Mouse (Mus musculus) mature B cell (primary cell): ENCODE results near the gene Gm20422.

Experiments
- in situ Hi-C: fragments of 300-500 bp; cut with MboI; formaldehyde crosslinking; loops from 2 replicates; pipeline ENCODE4 v1.14.3; 2019

Gm20422 gene

GRCm38 (mm10) chr8:69793666-69794065 is 19.0 kb upstream of the Gm20422 start:
- in situ Hi-C loops: no loop called here

GRCm38 (mm10) chr8:69791415-69792068 is 16.9 kb upstream of the Gm20422 start:
- in situ Hi-C loops: no loop called here

GRCm38 (mm10) chr8:69790773-69791367 is 16.2 kb upstream of the Gm20422 start, which contains the start of the genes Atp13a1 and Zfp866:
Atp13a1 (plus strand) TSS chr8:69791163.
Zfp866 (minus strand) TSS chr8:69791178.
- in situ Hi-C loops: no loop called here

GRCm38 (mm10) chr8:69790364-69790763 is 15.7 kb upstream of the Gm20422 start:
- in situ Hi-C loops: no loop called here

- in situ Hi-C loops: no loop called here
Measured at GRCm38 (mm10) chr8:69789731-69790130, 15.0 kb upstream of the Gm20422 start.

GRCm38 (mm10) chr8:69789105-69789504 is 14.4 kb upstream of the Gm20422 start:
- in situ Hi-C loops: no loop called here

- in situ Hi-C loops: no loop called here
Measured at GRCm38 (mm10) chr8:69777111-69777510, 2.4 kb upstream of the Gm20422 start.

GRCm38 (mm10) chr8:69775149-69775534 is 456 bp upstream of the Gm20422 start:
- in situ Hi-C loops: no loop called here

- in situ Hi-C loops: no loop called here
Measured at GRCm38 (mm10) chr8:69772106-69772505, 2.6 kb downstream of the Gm20422 start.

GRCm38 (mm10) chr8:69771221-69771620 is 3.5 kb downstream of the Gm20422 start:
- in situ Hi-C loops: no loop called here

- in situ Hi-C loops: no loop called here
Measured at GRCm38 (mm10) chr8:69761814-69762445, 12.8 kb downstream of the Gm20422 start.

GRCm38 (mm10) chr8:69758316-69758715 is 16.4 kb downstream of the Gm20422 start:
- in situ Hi-C loops: no loop called here

- in situ Hi-C loops: no loop called here
Measured at GRCm38 (mm10) chr8:69752437-69752836, 22.2 kb downstream of the Gm20422 start.

GRCm38 (mm10) chr8:69749544-69750454 is 24.9 kb downstream of the Gm20422 start, which contains the start of gene Zfp963:
Zfp963 (minus strand) TSS chr8:69749970.
- in situ Hi-C loops: no loop called here

- in situ Hi-C loops: no loop called here
Measured at GRCm38 (mm10) chr8:69741231-69741630, 33.5 kb downstream of the Gm20422 start.

GRCm38 (mm10) chr8:69740763-69741162 is 33.9 kb downstream of the Gm20422 start:
- in situ Hi-C loops: no loop called here

- in situ Hi-C loops: no loop called here
Measured at GRCm38 (mm10) chr8:69735495-69735894, 39.2 kb downstream of the Gm20422 start.

GRCm38 (mm10) chr8:69717232-69717580 is 57.5 kb downstream of the Gm20422 start:
- in situ Hi-C loops: no loop called here

GRCm38 (mm10) chr8:69716403-69717231 is 58.1 kb downstream of the Gm20422 start:
- in situ Hi-C loops: no loop called here

GRCm38 (mm10) chr8:69715366-69715765 is 59.3 kb downstream of the Gm20422 start:
- in situ Hi-C loops: no loop called here

- in situ Hi-C loops: no loop called here
Measured at GRCm38 (mm10) chr8:69713516-69713915, 61.2 kb downstream of the Gm20422 start.
